Mouse (Mus musculus) liver, postnatal 0 days (tissue): ENCODE measurements around the gene Olfr1120. TPM values are rescaled to one million over a fixed set of nuclear protein-coding genes. Genes with fewer than 3 reads are reported as not detected.

Source experiments
- polyA plus RNA-seq: library from polyadenylated mRNA; unstranded; fragments of >200 nt; fragmentation: Nextera tagmentation; extraction: Ambion mirVana; gene quantifications from 2 replicates; pipeline ENCODE4 v1.2.1, GENCODE M21; 2015

Olfr1120 gene
- polyA plus RNA-seq, 1 experiment from 2014 or later, result not detected

Other genes starting within 250 kb of the Olfr1120 start
- not detected in 2 replicates for gene Olfr259, start 240.2 kb upstream of the Olfr1120 start, polyA plus RNA-seq
- not detected in 2 replicates for gene Olfr1110, start 214.5 kb upstream of the Olfr1120 start, polyA plus RNA-seq
- not detected in 2 replicates for gene Olfr1111, start 202.2 kb upstream of the Olfr1120 start, polyA plus RNA-seq
- not detected in 2 replicates for gene Olfr1112, start 167.0 kb upstream of the Olfr1120 start, polyA plus RNA-seq
- gene Olfr1113, start 145.8 kb upstream of the Olfr1120 start, polyA plus RNA-seq, result not detected in 2 replicates
- gene Olfr1115, start 106.8 kb upstream of the Olfr1120 start, polyA plus RNA-seq, result not detected in 2 replicates
- not detected in 2 replicates for gene Olfr1116, start 87.3 kb upstream of the Olfr1120 start, polyA plus RNA-seq
- not detected in 2 replicates for gene Olfr1118, start 47.2 kb upstream of the Olfr1120 start, polyA plus RNA-seq
- not detected in 2 replicates for gene Olfr1121, start 15.1 kb downstream of the Olfr1120 start, polyA plus RNA-seq
- gene Olfr1122, start 31.0 kb downstream of the Olfr1120 start, polyA plus RNA-seq, result not detected in 2 replicates
- gene Olfr1123, start 61.8 kb downstream of the Olfr1120 start, polyA plus RNA-seq, result not detected in 2 replicates
- gene Olfr1124, start 75.5 kb downstream of the Olfr1120 start, polyA plus RNA-seq, result not detected in 2 replicates
- not detected in 2 replicates for gene Olfr1126, start 99.1 kb downstream of the Olfr1120 start, polyA plus RNA-seq
- gene Pramel7, start 142.3 kb downstream of the Olfr1120 start, polyA plus RNA-seq, result not detected in 2 replicates
- gene Pramel6, start 151.8 kb downstream of the Olfr1120 start, polyA plus RNA-seq, result not detected in 2 replicates
- not detected in 2 replicates for gene Olfr153, start 177.0 kb downstream of the Olfr1120 start, polyA plus RNA-seq
- gene Olfr1128, start 190.7 kb downstream of the Olfr1120 start, polyA plus RNA-seq, result not detected in 2 replicates
- gene Olfr1129, start 219.1 kb downstream of the Olfr1120 start, polyA plus RNA-seq, result not detected in 2 replicates